Mouse (Mus musculus): ENCODE data around the gene Ntn3. TPM values are rescaled to one million over a fixed set of nuclear protein-coding genes. Genes with fewer than 3 reads are reported as not detected.
A peak's percentile ranks its signal among the peaks of the same experiment; 100 is the strongest.

The Ntn3 gene
- polyA plus RNA-seq (2015; fragmentation: Nextera tagmentation; extraction: Ambion mirVana) = 2.4 and 2.9 TPM in 2 replicates

DNA sequence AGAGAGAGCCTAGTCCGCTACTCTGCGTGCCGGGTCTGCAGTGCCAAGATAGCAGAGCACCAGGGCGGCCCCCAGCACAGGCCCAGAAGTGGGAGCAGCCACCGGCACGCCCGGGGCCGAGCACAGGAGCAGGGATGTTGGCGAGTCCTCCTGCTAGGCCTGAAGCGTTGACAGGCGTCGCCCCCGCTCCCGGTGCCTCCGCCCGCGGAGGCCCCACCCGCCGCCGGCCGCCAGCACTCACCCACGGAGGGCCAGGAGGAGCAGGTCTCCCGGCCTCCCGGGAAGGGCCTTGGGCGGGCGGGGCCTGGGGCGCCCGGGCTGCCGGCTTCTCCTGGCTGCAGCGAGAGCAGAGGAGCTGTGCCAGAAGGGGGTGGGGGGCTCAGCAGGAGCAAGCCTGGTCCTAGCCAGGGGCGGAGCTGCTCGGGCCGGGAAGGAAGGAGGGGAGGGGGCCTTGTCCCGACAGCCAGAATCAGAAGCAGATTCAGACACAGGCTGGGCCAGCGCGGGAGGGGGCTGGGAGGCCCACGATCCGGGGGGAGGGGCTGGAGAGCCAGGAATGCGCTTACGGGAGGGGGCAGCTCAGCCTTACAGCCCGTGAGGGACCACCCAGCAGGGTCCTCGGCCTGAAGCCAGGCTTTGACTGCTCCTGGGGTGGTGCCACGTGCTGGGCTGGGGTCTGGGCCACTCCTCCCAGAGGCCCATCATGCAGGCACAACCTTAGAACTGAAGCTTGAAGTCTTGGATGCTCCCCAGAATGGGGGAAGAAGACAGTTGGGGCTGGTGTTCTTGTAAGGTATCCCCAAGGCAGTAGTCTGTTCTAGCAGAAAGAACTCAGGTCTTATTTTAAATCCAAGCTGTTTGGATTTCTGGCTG is at the start of gene Ntn3:
TSS of gene Ntn3 (minus strand) at position 489 of the 873 bp plus-strand sequence.
- H3K36me3 ChIP-seq (ENCODE audit: poor library complexity, severe bottlenecking) = no peaks in the 10 kb centered on the region
- H3K4me1 ChIP-seq = peaks cover 74% of the 10 kb centered on the region
- under 1% methylated on average over 36 of the region's 43 CpGs for WGBS
- H3K27ac ChIP-seq = peak within 1 kb of the TSS; percentile 60
- H3K9me3 ChIP-seq (replicated peaks) = no peaks in the 10 kb centered on the region
- H3K4me3 ChIP-seq = peak within 1 kb of the TSS; percentile 51
- ATAC-seq = peak; percentile 31
- H3K9ac ChIP-seq = peak within 1 kb of the TSS; percentile 82
- H3K4me2 ChIP-seq = peak within 1 kb of the TSS; percentile 94
- peaks cover 33% of the 10 kb centered on the region for H3K27me3 ChIP-seq

- H3K4me3 ChIP-seq = no peak overlapping the region
- no peaks in the 10 kb centered on the region for H3K4me1 ChIP-seq
- no peak overlapping the region for H3K4me2 ChIP-seq
- 73% methylated on average over 4 of the region's 4 CpGs for WGBS
- H3K36me3 ChIP-seq (ENCODE audit: poor library complexity, severe bottlenecking) = no peaks in the 10 kb centered on the region
- 0 out of 2 replicates have a peak, but pooled peaks cover 2% of the 10 kb centered on the region for H3K9me3 ChIP-seq (replicated peaks)
- no peak overlapping the region for H3K9ac ChIP-seq
- no peaks in the 10 kb centered on the region for H3K27me3 ChIP-seq
- no peak overlapping the region for H3K27ac ChIP-seq
- ATAC-seq = no peak
Measured at GRCm38 (mm10) chr17:24258981-24259380, 49.6 kb upstream of the Ntn3 start.

DNA sequence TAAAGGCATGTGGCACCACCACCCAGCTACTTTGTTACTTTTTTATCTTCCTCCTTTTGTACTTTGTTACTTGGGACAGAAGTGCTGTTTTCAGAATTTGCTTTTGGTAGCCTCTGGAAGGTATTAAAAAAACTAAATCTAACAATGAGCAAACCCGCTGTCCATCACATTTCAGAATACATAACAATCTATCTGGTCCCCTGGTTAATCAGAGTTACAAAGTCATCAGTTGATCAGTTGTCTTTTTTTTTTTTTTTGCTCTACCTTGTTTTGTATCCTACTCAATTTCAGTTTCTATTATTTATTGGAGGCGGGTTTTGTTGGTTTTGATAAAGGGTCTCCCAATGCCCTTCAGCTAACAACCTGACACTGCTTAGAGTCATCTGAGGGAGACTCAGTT is 43.0 kb upstream of the Ntn3 start:
- Histone ChIP-seq H3K4me2 (peak overlapping the region; percentile 76; the same call in 1 of the 2 replicates), H3K27ac (no peak overlapping the region), H3K9ac (0 out of 2 replicates have a peak overlapping the region, but pooled peaks have one; percentile 79), H3K9me3 (replicated peaks) (no peaks in the 10 kb centered on the region; the same call in 1 of the 2 replicates), H3K4me3 (0 out of 2 replicates have a peak overlapping the region, but pooled peaks have one; percentile 79), H3K36me3 (ENCODE audit: poor library complexity, severe bottlenecking) (peaks cover 18% of the 10 kb centered on the region), H3K27me3 (no peaks in the 10 kb centered on the region), H3K4me1 (peaks cover 20% of the 10 kb centered on the region)
- ATAC-seq = no peak
- 97% methylated on average over 2 of the region's 2 CpGs for WGBS

- H3K27ac ChIP-seq = peak within 1 kb of the TSS; percentile 78
- peaks cover 20% of the 10 kb centered on the region for H3K4me1 ChIP-seq
- under 1% methylated on average over 48 of the region's 48 CpGs for WGBS
- H3K4me2 ChIP-seq = peak within 1 kb of the TSS; percentile 76
- peak within 1 kb of the TSS; percentile 79 for H3K4me3 ChIP-seq
- H3K36me3 ChIP-seq (ENCODE audit: poor library complexity, severe bottlenecking) = peaks cover 24% of the 10 kb centered on the region
- ATAC-seq = peak; percentile 100
- no peaks in the 10 kb centered on the region for H3K27me3 ChIP-seq
- H3K9ac ChIP-seq = peak within 1 kb of the TSS; percentile 89
- H3K9me3 ChIP-seq (replicated peaks) = no peaks in the 10 kb centered on the region; the same call in 1 of the 2 replicates
Measured at GRCm38 (mm10) chr17:24251320-24252069, 42.2 kb upstream of the Ntn3 start, which contains the start of gene Ccnf. Ccnf (minus strand) TSS chr17:24251484.

DNA sequence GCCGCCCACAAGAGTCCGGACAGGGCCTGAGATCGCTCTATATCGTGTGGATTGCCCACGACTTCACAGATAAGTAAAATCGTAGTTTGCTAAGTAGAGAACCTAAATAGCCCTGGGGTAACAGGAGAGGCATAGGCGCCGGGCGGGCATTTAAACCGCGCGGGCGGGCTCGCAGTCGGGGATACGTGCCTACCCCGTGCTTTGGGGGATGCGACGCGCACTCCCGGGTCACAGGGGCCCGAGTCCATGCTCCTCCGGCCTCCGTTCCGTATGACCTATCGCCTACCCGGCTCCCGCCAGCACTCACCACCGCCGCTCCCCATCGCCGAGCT is 41.6 kb upstream of the Ntn3 start:
- no peak; the same call in 1 of the 2 replicates for ATAC-seq
- WGBS = under 1% methylated on average over 32 of the region's 32 CpGs
- peaks cover 28% of the 10 kb centered on the region for H3K36me3 ChIP-seq (ENCODE audit: poor library complexity, severe bottlenecking)
- H3K4me2 ChIP-seq = peak overlapping the region; percentile 76
- peak overlapping the region; percentile 89 for H3K9ac ChIP-seq
- peaks cover 20% of the 10 kb centered on the region for H3K4me1 ChIP-seq
- no peaks in the 10 kb centered on the region for H3K27me3 ChIP-seq
- H3K27ac ChIP-seq = no peak overlapping the region
- H3K9me3 ChIP-seq (replicated peaks) = no peaks in the 10 kb centered on the region; the same call in 1 of the 2 replicates
- peak overlapping the region; percentile 79 for H3K4me3 ChIP-seq

DNA sequence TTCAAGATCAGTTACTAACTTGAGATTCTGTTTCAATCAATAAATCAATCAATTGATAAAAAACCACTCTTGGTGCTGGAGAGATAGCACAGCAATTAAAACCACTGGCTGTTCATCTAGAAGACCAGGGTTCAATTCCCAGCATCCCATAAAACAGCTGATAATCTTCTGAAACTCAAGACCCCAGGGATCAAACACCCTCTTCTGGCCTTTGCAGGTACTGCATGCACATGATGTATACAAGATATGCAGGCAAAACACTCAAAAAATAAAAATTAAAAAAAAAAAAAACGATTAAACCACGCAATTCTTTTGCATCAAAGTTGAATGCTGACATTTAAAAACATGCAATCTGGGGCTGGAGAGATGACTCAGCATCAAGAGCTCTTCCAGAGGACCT is 39.3 kb upstream of the Ntn3 start:
- WGBS = 96% methylated on average over 2 of the region's 2 CpGs
- no peak for ATAC-seq
- Histone ChIP-seq H3K9ac (no peak overlapping the region), H3K36me3 (ENCODE audit: poor library complexity, severe bottlenecking) (peaks cover 46% of the 10 kb centered on the region), H3K27ac (no peak overlapping the region), H3K9me3 (replicated peaks) (peaks cover 11% of the 10 kb centered on the region), H3K4me1 (peaks cover 20% of the 10 kb centered on the region), H3K27me3 (no peaks in the 10 kb centered on the region), H3K4me2 (no peak overlapping the region), H3K4me3 (0 out of 2 replicates have a peak overlapping the region, but pooled peaks have one; percentile 4)

GRCm38 (mm10) chr17:24244061-24244460 is 34.7 kb upstream of the Ntn3 start:
- no peak overlapping the region for H3K27ac ChIP-seq
- H3K27me3 ChIP-seq = no peaks in the 10 kb centered on the region
- no peak overlapping the region for H3K4me2 ChIP-seq
- H3K4me1 ChIP-seq = no peaks in the 10 kb centered on the region
- 96% methylated on average over 8 of the region's 8 CpGs for WGBS
- H3K36me3 ChIP-seq (ENCODE audit: poor library complexity, severe bottlenecking) = peaks cover 90% of the 10 kb centered on the region
- no peak overlapping the region for H3K9ac ChIP-seq
- no peak for ATAC-seq
- H3K4me3 ChIP-seq = no peak overlapping the region
- peaks cover 13% of the 10 kb centered on the region for H3K9me3 ChIP-seq (replicated peaks)

DNA sequence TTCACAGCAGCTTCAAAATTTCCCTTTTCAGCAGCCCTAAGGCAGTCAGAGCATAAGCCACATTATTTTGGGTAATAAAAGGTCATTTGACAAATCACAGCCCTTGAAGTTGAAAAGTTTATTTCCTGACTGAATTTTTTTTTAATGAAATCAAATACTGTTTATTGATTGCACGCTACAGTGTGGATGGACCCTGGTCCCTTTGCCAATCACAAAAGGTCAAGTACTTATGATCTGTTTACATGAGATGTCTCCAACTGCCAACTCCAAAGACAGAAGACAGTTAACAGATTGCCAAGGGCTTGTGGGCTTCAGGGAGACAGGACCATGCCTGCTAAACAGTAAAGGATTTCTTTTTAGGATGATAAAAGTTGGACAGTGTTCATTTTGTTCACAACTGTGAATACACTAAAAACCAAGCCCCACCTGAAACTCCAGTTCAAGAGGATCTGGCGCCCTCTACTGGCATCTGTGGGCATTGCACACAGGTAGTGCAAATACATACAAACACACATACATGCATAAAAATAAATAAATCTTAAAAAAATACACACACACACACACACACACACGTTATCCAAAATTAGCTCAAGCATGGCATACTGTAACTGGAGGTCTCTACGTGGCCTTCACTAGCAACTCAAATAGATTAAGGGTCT is 34.1 kb upstream of the Ntn3 start:
- WGBS = 91% methylated on average over 4 of the region's 4 CpGs

GRCm38 (mm10) chr17:24236921-24237320 is 27.6 kb upstream of the Ntn3 start:
- peaks cover 100% of the 10 kb centered on the region for H3K36me3 ChIP-seq (ENCODE audit: poor library complexity, severe bottlenecking)
- 93% methylated on average over 7 of the region's 7 CpGs for WGBS
- H3K4me3 ChIP-seq = no peak overlapping the region
- no peak overlapping the region for H3K4me2 ChIP-seq
- H3K9me3 ChIP-seq (replicated peaks) = no peaks in the 10 kb centered on the region
- no peak overlapping the region for H3K27ac ChIP-seq
- no peak overlapping the region for H3K9ac ChIP-seq
- H3K27me3 ChIP-seq = no peaks in the 10 kb centered on the region
- no peaks in the 10 kb centered on the region for H3K4me1 ChIP-seq
- no peak for ATAC-seq

More for the DNA sequence above, 34.1 kb upstream of the Ntn3 start:
- no peak overlapping the region for H3K27ac ChIP-seq
- peaks cover 13% of the 10 kb centered on the region for H3K9me3 ChIP-seq (replicated peaks)
- no peak overlapping the region for H3K4me3 ChIP-seq
- no peak for ATAC-seq
- H3K4me2 ChIP-seq = no peak overlapping the region
- no peak overlapping the region for H3K9ac ChIP-seq
- no peaks in the 10 kb centered on the region for H3K27me3 ChIP-seq
- peaks cover 90% of the 10 kb centered on the region for H3K36me3 ChIP-seq (ENCODE audit: poor library complexity, severe bottlenecking)
- H3K4me1 ChIP-seq = no peaks in the 10 kb centered on the region

GRCm38 (mm10) chr17:24236479-24236878 is 27.1 kb upstream of the Ntn3 start:
- no peak for ATAC-seq
- whole genome bisulfite sequencing = 100% methylated on average over 1 of the region's 1 CpGs
- Histone ChIP-seq H3K27ac (no peak overlapping the region), H3K4me1 (no peaks in the 10 kb centered on the region), H3K4me3 (no peak overlapping the region), H3K9ac (no peak overlapping the region), H3K9me3 (replicated peaks) (no peaks in the 10 kb centered on the region), H3K36me3 (ENCODE audit: poor library complexity, severe bottlenecking) (peaks cover 100% of the 10 kb centered on the region), H3K4me2 (no peak overlapping the region), H3K27me3 (no peaks in the 10 kb centered on the region)

DNA sequence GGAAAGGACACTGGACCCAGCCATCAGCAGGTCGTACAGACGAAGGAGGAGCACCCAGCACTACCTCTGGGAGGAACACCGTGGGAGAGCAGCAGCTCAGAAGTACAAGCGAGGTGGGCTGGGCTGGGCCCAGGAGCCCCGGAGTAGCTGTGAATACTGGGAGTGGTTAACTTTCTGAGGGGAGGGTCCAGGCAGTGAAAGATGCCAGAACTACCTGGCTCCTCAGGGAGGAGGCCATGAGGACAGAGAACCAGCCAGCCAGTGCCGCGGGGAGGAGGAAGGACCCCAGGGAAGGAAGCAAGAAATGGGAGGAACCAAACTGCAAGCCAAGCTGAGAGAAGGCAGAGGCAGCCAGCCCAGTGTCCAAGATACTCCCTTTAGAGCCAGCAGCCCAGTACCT is 18.6 kb upstream of the Ntn3 start:
- Histone ChIP-seq H3K4me2 (no peak overlapping the region), H3K4me3 (no peak overlapping the region), H3K9ac (no peak overlapping the region), H3K27ac (no peak overlapping the region), H3K36me3 (ENCODE audit: poor library complexity, severe bottlenecking) (peaks cover 99% of the 10 kb centered on the region), H3K9me3 (replicated peaks) (no peaks in the 10 kb centered on the region), H3K4me1 (no peaks in the 10 kb centered on the region), H3K27me3 (no peaks in the 10 kb centered on the region)
- WGBS = 95% methylated on average over 7 of the region's 7 CpGs
- no peak for ATAC-seq

Data from forebrain, embryonic 13.5 days (tissue).